Mouse (Mus musculus) urinary bladder, postnatal 36 days (tissue): Measurements from ENCODE around the gene Tmem129.

Experiments
- DNase-seq, 2 experiments: peaks; one replicate each; pipeline ENCODE4 v3.0.0; 2022; ENCODE audit warnings: low spot score in 2 of 2, mixed read lengths in 1 of 2

Tmem129 gene

DNA sequence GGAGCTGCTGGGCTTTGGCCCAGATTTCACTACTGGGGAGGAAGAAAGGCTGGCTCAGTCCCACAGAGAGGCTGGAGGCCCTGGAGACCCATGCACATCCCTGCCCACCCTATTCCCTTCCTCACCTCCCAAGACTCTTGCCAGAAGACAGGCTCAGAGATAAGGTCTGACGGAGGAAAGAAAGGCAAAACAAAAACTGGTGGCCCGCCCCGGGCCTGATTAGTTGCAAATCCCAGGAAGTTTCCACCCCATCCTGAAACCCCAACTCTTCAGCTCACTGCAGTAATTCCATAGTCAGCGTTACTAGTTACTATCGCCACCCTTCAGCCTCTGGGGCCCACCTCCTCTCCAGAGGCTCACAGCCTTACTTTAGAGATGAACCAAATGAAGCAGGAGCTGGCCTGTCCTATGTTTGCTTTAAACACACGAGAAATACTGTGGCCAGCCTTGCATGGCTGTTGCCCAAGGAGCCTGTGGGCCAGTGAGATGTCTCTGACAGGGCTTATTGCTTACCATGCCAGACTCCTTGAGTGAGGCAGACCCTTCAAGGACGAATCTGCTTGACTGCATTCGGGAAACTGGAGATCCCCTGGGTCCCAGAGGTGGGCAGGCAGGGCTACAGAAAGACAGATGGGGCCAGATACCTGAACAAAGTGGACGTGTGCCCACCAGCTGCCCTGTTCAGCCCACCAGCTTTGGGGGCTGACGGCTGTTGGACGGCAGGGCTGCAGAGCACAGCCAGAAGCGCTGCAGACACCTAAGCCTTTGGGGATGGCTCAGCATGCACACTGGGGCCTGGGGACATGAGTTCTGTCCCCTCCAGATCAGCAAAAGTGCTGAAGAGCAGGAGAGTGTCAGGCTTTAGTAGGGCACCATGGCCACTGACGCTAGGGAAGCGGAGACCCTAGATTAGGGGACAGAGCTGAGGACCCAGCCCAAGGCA lies 30.3 kb upstream of the Tmem129 start:
- no peak for DNase-seq

GRCm38 (mm10) chr5:33687142-33687541 lies 28.9 kb upstream of the Tmem129 start:
- no peak for DNase-seq

- DNase-seq: no peak
These were observed 26.7 kb upstream of the Tmem129 start for GRCm38 (mm10) chr5:33684932-33685331.

GRCm38 (mm10) chr5:33683897-33684652 lies 25.9 kb upstream of the Tmem129 start:
- peak; percentile 29 to 46 for DNase-seq

DNA sequence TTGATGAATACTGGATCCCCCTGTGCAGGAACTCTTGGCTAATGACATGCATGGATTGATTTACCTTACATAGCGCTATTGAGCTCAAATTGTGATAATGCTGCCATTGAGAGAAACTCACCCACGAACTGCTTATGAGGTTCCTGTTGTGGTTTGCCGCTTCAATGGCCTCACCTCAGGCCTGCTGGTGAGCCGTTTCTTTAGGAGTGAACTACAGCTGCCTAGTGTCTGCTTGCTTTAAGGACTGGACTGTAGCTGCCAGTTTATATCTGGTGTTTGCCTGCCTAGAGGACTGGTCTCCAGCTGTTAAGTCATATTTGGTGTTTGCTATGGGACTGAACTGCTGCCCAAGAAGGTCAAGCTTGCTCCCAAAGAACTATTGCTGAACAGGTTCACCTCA lies 24.7 kb upstream of the Tmem129 start:
- no peak for DNase-seq

DNA sequence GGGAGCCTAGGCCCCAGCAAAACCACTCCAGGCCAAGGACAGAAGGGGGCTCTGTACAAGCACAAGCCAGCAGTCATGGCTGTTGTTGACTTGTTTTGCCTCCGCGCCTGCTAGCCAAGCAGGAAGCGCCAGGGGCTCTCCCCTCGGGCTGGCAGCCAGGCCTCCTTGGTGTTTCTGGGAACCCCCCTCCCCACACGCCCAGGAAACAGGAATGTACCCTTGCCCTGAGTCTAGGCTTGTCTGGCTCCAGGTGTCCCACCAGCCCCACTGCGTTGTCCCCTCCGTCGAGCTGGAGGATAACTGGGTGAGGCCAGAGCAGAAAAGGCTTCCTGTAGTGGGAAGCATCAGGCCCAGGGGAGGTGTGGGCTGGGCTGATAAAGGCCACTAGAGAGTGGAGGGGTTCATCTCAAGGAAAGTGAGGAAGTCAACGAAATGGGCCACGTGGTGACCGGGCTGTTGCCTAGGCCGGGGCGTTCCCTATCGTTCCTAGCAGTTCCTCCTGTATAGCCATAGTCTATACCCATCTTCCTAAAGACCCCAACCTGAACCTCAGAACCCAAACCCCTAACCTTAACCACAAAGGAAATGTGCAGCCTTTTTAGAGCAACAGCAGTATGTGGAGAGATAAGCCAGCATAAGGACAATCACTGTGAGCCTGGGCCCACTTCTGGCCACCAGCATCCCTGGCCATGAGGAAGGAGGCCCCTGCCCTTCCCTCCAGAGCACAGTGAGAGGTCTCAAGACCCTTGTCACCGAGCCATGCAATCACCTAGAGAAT lies 23.6 kb upstream of the Tmem129 start:
- DNase-seq: no peak

DNA sequence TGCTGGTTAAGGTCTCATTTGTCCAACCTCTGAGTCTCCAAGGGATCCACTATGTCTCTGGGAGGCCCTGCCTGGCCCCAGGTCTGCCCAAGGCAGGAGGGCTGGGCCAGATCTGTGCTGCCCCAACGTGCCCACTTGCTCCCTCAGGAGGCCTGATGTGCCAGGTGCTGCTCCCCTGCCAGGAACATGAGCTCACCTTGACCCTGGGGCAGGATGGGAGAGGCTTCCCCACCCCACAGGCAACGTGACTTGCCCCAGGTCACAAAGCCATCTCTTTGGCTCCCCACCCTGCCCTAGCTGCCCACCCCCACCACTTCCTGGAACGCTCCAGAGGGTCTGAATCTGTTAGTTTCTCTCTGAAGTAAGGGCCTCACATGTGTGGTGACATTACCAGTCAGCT lies 22.8 kb upstream of the Tmem129 start:
- DNase-seq: no peak

DNA sequence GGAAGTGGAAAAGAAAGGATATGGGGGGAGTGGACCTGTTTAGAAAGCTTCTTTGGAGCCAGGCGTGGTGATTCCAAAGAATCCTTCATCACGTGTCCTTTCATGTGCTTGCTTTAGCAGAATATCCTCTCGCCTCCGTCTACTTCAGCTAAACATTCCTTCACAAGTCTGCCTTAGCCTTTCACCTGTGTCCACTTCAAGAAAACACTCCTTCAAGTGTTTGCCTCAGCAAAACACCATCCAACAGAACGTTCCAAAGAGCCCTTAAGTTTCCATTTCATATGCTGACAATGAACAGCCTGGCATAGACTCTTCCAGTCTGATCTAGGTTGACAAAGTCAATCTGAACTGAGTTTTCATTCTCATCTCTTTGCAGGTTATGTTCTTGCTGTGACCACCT lies 20.0 kb upstream of the Tmem129 start:
- DNase-seq: no peak

DNA sequence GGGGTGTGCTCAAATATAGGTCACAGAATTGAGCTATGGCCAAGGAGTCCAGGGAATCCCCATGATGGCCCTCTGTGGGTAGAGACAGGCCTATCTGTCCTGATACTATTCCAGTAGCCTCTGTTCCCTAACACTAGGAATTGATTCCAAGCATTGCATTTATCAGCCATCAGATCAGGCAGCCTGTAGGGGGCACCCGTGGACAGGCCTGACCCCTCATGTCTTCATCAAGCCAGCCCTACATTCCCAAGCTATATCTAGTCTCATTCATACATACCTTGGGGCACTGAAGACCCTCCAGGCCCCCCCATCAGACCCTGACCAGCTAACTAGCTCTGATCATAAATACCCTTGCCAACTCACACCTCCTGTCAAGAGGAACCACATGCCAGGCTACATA lies 17.7 kb upstream of the Tmem129 start:
- DNase-seq: peak in 1 of 2 experiments; percentile 31

DNA sequence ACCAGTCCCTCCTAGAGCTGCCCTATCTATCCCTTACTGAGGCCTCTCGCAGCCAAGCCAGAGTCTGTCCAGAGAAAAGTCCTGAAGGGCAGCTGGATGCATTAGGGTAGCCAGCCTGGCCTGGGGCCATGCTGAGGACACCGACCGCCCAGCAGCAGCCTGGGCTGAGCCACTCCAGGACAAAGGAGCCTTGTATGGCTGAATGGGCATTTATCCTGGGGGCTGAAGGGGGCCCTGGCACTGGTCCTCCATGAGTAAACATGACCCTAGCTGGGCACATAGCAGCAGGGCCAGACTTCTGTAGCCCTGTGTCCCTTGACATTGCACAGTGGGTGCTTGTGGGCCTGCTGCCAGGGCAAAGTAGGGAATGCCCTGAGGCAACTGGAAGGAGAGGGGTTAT lies 16.2 kb upstream of the Tmem129 start:
- no peak for DNase-seq

GRCm38 (mm10) chr5:33671659-33672058 lies 13.4 kb upstream of the Tmem129 start:
- DNase-seq: no peak

DNA sequence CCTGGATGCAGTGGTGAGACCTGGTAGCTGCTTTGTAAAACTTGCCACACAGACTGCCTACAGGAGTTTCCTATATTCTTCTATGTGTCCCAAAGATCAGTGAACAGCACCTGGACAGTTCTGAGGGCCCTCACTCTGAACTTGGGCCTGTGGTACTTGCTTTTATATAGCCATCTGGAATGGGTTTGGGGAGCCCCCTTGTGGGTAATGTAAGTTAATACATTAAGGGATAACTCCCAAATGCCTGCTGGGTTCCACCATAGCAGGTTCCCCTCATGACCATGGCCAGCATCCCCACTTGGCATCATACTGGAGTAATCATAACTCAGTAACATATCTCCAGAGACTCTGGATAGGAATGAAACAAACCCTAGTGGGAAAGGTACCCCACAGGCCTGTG lies 10.0 kb upstream of the Tmem129 start:
- DNase-seq: no peak

DNA sequence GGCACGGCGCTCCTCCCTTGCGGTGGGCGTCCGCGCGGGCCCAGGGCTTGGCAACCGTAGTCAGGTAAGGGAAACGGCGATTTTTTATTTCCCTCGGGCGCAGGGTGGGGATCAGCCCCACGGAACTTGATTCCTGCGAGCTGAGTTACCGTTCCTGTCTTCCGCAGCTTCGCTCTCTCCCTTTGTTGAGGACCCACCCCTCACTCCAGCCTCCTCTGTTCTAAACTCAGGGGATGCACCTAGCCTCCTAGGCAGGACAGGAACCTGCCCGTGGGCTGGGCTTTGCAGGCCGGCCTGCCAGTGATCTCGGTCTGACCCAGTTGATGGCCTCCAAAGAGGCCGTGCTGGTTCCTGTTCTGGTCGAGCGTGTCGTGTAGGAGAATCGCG lies 441 bp upstream of the Tmem129 start:
- no peak for DNase-seq

GRCm38 (mm10) chr5:33657251-33657786 lies 897 bp downstream of the Tmem129 start:
- DNase-seq: no peak

DNA sequence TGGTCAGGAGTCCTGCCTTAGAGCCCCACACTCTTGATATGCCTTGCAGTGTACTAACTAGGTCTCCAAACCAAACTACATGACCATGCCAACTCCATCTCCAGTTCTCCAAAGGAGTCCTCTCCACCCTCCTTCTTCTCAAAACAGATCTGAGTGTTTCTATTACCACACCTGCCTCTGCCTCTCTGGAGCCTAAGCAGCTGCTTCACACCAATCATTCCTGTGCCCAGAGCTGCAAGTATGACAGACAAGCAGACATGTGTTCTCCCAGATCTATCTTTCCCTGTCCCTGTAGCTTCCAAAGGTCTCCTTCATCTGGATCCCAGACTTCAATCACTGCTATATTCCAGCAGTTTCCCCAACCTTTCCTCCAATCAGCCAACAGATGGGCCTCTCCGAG lies 1.5 kb downstream of the Tmem129 start:
- no peak for DNase-seq

GRCm38 (mm10) chr5:33655251-33655840 lies 2.9 kb downstream of the Tmem129 start:
- DNase-seq: no peak

GRCm38 (mm10) chr5:33654424-33654823 lies 3.8 kb downstream of the Tmem129 start:
- no peak for DNase-seq

GRCm38 (mm10) chr5:33652783-33653173 lies 5.4 kb downstream of the Tmem129 start:
- no peak for DNase-seq

DNA sequence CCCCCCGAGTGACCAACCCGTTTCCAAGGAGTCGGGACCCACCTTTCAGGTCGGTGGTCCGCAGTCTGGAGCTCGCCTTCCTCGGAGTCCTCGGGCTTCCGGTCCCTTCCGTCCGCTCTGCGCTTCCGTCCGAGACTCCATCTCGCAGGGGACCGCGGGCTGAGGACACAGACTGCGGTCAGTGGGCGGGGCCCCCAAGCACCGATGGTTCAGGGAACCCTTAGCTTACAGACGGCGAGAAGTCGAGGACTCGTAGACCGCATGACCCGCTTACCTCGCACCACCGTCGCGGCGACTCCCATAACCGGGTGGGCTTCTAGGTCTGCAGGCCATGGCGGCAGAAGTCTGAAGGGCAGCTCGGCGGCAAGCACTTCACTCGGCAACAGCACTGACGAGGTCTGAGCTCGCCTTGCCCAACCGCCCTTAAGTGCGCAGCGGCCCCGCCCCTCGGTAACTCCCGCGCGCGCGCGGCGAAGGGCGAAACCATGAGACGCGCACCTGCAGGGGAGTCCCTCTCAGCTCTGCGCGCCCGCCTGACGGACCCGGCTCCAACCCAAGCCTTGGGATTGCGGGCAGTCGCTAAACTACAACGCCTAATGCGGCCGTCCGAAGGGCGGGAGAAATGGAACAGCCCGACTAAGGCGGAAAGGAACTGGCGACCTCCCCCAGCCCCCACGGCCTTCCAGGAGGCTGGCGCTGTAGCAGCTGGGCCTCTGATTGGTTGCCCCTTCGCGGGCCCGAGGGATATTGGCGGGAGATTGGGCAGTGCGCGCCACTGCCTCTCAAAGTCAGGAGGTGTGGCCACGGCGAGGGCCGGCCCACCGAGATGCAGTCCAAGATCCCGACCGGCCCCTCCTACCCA lies 6.1 kb downstream of the Tmem129 start, which contains the start of gene Slbp:
TSS of gene Slbp (minus strand) at position 654 of the 862 bp plus-strand sequence.
- DNase-seq: peak; percentile 93 to 96

DNA sequence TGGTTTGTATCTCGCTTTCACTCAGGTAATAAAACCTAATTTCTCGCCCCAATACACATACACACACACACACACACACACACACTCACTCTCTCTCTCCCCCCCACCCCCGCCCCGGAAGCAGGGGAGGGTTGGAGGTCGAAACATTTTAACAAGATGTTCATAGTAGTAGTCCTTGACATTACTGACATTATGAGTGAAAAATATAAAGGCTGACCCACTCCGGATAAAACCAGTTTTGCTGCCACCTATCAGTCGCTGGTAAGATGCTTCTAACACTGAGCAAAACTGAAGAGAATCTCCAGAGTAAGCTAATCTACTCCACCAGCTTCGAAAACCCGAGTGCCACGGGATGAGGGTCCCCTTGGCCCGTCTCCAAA lies 6.7 kb downstream of the Tmem129 start:
- DNase-seq: no peak
